Mouse (Mus musculus) lung, postnatal 0 days (tissue): Measurements from ENCODE around the gene Gm37240. TPM values are rescaled to one million over a fixed set of nuclear protein-coding genes. Genes with fewer than 3 reads are reported as not detected.

Experiments used
- ATAC-seq: fragments of 200-750 bp; cut with Nextera tagmentation; 2 replicates; pipeline ENCODE4 v1.8.0; 2017; ENCODE audit warnings: moderate library complexity
- DNase-seq: peaks from one replicate; pipeline ENCODE4 v3.0.0-alpha.2; 2016; ENCODE audit warnings: low spot score
- H3K27ac ChIP-seq: fragments of 300-500 bp; sonication (generic); 2 replicates; pipeline ENCODE4 v1.5.1; 2014; ENCODE audit warnings: antibody characterized with exemption, mild to moderate bottlenecking, low read length, mixed read lengths
- H3K27me3 ChIP-seq: fragments of 300-500 bp; sonication (generic); replicated peaks from 2 replicates; pipeline ENCODE4 v1.6.1; 2014; ENCODE audit warnings: low read length, mixed read lengths; ENCODE audit not compliant: insufficient read depth
- H3K36me3 ChIP-seq: fragments of 300-500 bp; sonication (generic); 2 replicates; pipeline ENCODE4 v1.6.1; 2014; ENCODE audit warnings: low read length, mixed read lengths; ENCODE audit not compliant: insufficient read depth
- H3K4me1 ChIP-seq: fragments of 300-500 bp; sonication (generic); 2 replicates; pipeline ENCODE4 v1.6.1; 2014; ENCODE audit warnings: antibody characterized with exemption, low read depth, low read length, mixed read lengths; ENCODE audit not compliant: insufficient read depth
- H3K4me2 ChIP-seq: fragments of 300-500 bp; sonication (generic); replicated peaks from 2 replicates; pipeline ENCODE4 v1.6.1; 2014; ENCODE audit warnings: low read depth, mild to moderate bottlenecking, low read length, moderate library complexity, mixed read lengths
- H3K4me3 ChIP-seq: fragments of 300-500 bp; sonication (generic); 2 replicates; pipeline ENCODE4 v1.5.1; 2014; ENCODE audit warnings: low read depth, low read length
- H3K9ac ChIP-seq: fragments of 300-500 bp; sonication (generic); replicated peaks from 2 replicates; pipeline ENCODE4 v1.6.1; 2014; ENCODE audit warnings: low read depth, mild to moderate bottlenecking
- H3K9me3 ChIP-seq: fragments of 300-500 bp; sonication (generic); 2 replicates; pipeline ENCODE4 v1.6.1; 2016; ENCODE audit warnings: low read length, mixed read lengths
- CTCF ChIP-seq: IDR thresholded peaks from 2 replicates; pipeline ENCODE4 v1.5.1; 2016; ENCODE audit warnings: antibody characterized with exemption, mild to moderate bottlenecking
- EP300 ChIP-seq: IDR thresholded peaks from 2 replicates; pipeline ENCODE4 v1.6.1; 2016; ENCODE audit warnings: antibody characterized with exemption, mild to moderate bottlenecking, control low read depth
- WGBS: fragments of 180-500 bp; shearing (Covaris S2); extraction: QIAGEN DNeasy Blood & Tissue Kit; methylation state at CpG from one replicate; pipeline ENCODE4 v1.1.7; 2014; 5-methylcytosine and 5-hydroxymethylcytosine counted together
- polyA plus RNA-seq: library from polyadenylated mRNA; unstranded; fragments of >200 nt; fragmentation: Nextera tagmentation; extraction: Ambion mirVana; gene quantifications from 2 replicates; pipeline ENCODE4 v1.2.1, GENCODE M21; 2015

Gene Gm37240
- polyA plus RNA-seq, 1 experiment from 2014 or later: 8.9 TPM

- ATAC-seq (no peak), DNase-seq (no peak)
- WGBS: 97% methylated on average over 4 of the region's 4 CpGs
- Histone ChIP-seq H3K4me2 (no peak overlapping the region), H3K27ac (no peak overlapping the region), H3K4me1 (no peaks in the 10 kb centered on the region), H3K4me3 (no peak overlapping the region), H3K36me3 (no peaks in the 10 kb centered on the region), H3K9me3 (no peaks in the 10 kb centered on the region), H3K9ac (no peak overlapping the region), H3K27me3 (no peaks in the 10 kb centered on the region)
- TF ChIP-seq EP300 (no peak), CTCF (no peak)
These were observed 845.2 kb downstream of the Gm37240 start for GRCm38 (mm10) chr3:85042126-85042525.

- 0 out of 2 replicates have a peak, but pooled peaks have one; percentile 30 for ATAC-seq
- Histone ChIP-seq H3K4me1 (no peaks in the 10 kb centered on the region), H3K36me3 (no peaks in the 10 kb centered on the region), H3K27ac (no peak overlapping the region), H3K9me3 (no peaks in the 10 kb centered on the region), H3K4me3 (no peak overlapping the region), H3K9ac (no peak overlapping the region), H3K27me3 (no peaks in the 10 kb centered on the region), H3K4me2 (no peak overlapping the region)
- WGBS: 61% methylated on average over 1 of the region's 1 CpGs
- peak; percentile 42 for DNase-seq
- TF ChIP-seq EP300: no peak
- no peak for TF ChIP-seq CTCF
These were observed 858.2 kb downstream of the Gm37240 start for GRCm38 (mm10) chr3:85029141-85029540.

- H3K9ac ChIP-seq: no peak overlapping the region
- no peak overlapping the region for H3K4me2 ChIP-seq
- no peaks in the 10 kb centered on the region for H3K27me3 ChIP-seq
- H3K27ac ChIP-seq: no peak overlapping the region
- H3K4me3 ChIP-seq: no peak overlapping the region
- H3K4me1 ChIP-seq: no peaks in the 10 kb centered on the region
- no peaks in the 10 kb centered on the region for H3K36me3 ChIP-seq
- H3K9me3 ChIP-seq: no peaks in the 10 kb centered on the region
- 38% methylated on average over 6 of the region's 6 CpGs for WGBS
- TF ChIP-seq CTCF (no peak), EP300 (no peak)
- ATAC-seq (no peak), DNase-seq (no peak)
These were observed 862.3 kb downstream of the Gm37240 start for GRCm38 (mm10) chr3:85024817-85025705.

- Histone ChIP-seq H3K4me1 (no peaks in the 10 kb centered on the region), H3K4me2 (no peak overlapping the region), H3K9me3 (no peaks in the 10 kb centered on the region), H3K36me3 (no peaks in the 10 kb centered on the region), H3K4me3 (no peak overlapping the region), H3K27me3 (no peaks in the 10 kb centered on the region), H3K9ac (no peak overlapping the region), H3K27ac (no peak overlapping the region)
- no peak for TF ChIP-seq CTCF
- no peak for TF ChIP-seq EP300
- ATAC-seq (no peak), DNase-seq (no peak)
- WGBS: 69% methylated on average over 2 of the region's 2 CpGs
These were observed 863.1 kb downstream of the Gm37240 start for GRCm38 (mm10) chr3:85024237-85024636.

- Histone ChIP-seq H3K27ac (no peak overlapping the region), H3K27me3 (no peaks in the 10 kb centered on the region), H3K4me1 (no peaks in the 10 kb centered on the region), H3K9me3 (no peaks in the 10 kb centered on the region), H3K9ac (no peak overlapping the region), H3K4me2 (no peak overlapping the region), H3K4me3 (no peak overlapping the region), H3K36me3 (no peaks in the 10 kb centered on the region)
- 76% methylated on average over 11 of the region's 11 CpGs for WGBS
- ATAC-seq (no peak), DNase-seq (no peak)
- no peak for TF ChIP-seq EP300
- no peak for TF ChIP-seq CTCF
These were observed 864.5 kb downstream of the Gm37240 start for GRCm38 (mm10) chr3:85022800-85023199.

GRCm38 (mm10) chr3:85021816-85022215, 865.5 kb downstream of the Gm37240 start:
- Histone ChIP-seq H3K9ac (no peak overlapping the region), H3K4me3 (no peak overlapping the region), H3K27ac (no peak overlapping the region), H3K4me1 (no peaks in the 10 kb centered on the region), H3K4me2 (no peak overlapping the region), H3K36me3 (no peaks in the 10 kb centered on the region), H3K27me3 (no peaks in the 10 kb centered on the region), H3K9me3 (no peaks in the 10 kb centered on the region)
- TF ChIP-seq EP300 (no peak), CTCF (no peak)
- 87% methylated on average over 6 of the region's 6 CpGs for WGBS
- DNase-seq (no peak), ATAC-seq (no peak)
